Mouse (Mus musculus) midbrain, embryonic 10.5 days (tissue): ENCODE data around the gene Glod5. TPM values are rescaled to one million over a fixed set of nuclear protein-coding genes. Genes with fewer than 3 reads are reported as not detected.

Experiments
- DNase-seq: peaks from one replicate; pipeline ENCODE4 v3.0.0-alpha.2; 2017; ENCODE audit warnings: low spot score
- H3K27ac ChIP-seq: fragments of 300-500 bp; sonication (generic); replicated peaks from 2 replicates; pipeline ENCODE4 v1.5.1; 2016; ENCODE audit warnings: mild to moderate bottlenecking
- H3K27me3 ChIP-seq: fragments of 300-500 bp; sonication (generic); 2 replicates; pipeline ENCODE4 v1.6.1; 2016; ENCODE audit warnings: low read depth, mild to moderate bottlenecking; ENCODE audit not compliant: poor library complexity, severe bottlenecking
- H3K36me3 ChIP-seq: fragments of 300-500 bp; sonication (generic); 2 replicates; pipeline ENCODE4 v1.6.1; 2016; ENCODE audit warnings: mild to moderate bottlenecking, moderate library complexity
- H3K4me1 ChIP-seq: fragments of 300-500 bp; sonication (generic); 2 replicates; pipeline ENCODE4 v1.6.1; 2016
- H3K4me3 ChIP-seq: fragments of 300-500 bp; sonication (generic); 2 replicates; pipeline ENCODE4 v1.5.1; 2016; ENCODE audit warnings: mild to moderate bottlenecking, moderate library complexity
- H3K9me3 ChIP-seq: fragments of 300-500 bp; sonication (generic); replicated peaks from 2 replicates; pipeline ENCODE4 v1.6.1; 2016; ENCODE audit warnings: mild to moderate bottlenecking
- WGBS: fragments of 180-500 bp; shearing (Covaris S2); methylation state at CpG from one replicate; pipeline ENCODE4 v1.1.7; 2016; 5-methylcytosine and 5-hydroxymethylcytosine counted together
- polyA plus RNA-seq: library from polyadenylated mRNA; unstranded; fragments of >200 nt; fragmentation: Nextera tagmentation; extraction: Ambion mirVana; gene quantifications from 2 replicates; pipeline ENCODE4 v1.2.1, GENCODE M21; 2016

Gene Glod5
- polyA plus RNA-seq, 1 experiment from 2014 or later, result 0.54 TPM

DNA sequence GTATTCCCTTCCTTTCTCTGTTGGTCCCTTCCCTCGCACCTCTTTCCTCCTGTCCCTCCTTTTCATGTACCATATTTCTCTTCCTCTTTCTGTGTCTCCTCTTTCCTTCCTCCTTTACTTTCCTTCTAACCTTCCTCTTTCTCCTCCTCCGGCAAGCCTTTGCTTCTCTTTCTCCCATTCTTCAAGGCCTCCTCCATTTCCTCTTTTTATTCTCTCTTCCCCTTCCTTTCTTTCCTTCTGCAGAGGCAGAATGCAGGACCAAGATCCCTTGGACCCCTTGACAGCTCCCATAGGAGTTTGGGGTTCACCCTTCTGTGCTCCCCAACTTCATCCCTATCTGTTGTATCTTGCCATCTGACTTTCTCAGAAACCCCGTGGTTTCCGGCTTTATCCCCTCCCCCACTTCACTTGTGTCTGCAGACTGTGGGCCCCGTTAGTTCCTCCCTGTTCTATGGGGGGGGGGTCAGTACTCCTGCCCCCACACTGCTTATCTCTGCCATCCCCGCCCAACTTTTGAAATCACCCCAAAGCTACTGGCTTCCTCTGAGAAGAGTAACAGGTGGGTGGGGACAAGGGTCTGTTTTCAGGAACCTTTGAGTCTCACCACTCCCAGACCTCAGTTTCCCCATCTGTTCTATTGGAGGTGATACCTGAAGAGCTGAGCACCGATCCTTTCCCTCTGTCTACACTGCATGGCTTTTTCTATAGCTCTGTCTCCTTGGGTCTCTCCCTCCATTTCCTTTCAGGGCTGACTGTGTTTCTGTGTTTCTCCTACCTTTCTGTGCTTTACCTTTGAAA lies 54.3 kb downstream of the Glod5 start:
- Histone ChIP-seq H3K4me3 (no peak overlapping the region), H3K27me3 (no peaks in the 10 kb centered on the region), H3K27ac (no peak overlapping the region), H3K36me3 (no peaks in the 10 kb centered on the region), H3K9me3 (peaks cover 19% of the 10 kb centered on the region), H3K4me1 (no peaks in the 10 kb centered on the region)
- DNase-seq, result no peak
- WGBS, result 76% methylated on average over 7 of the region's 7 CpGs

DNA sequence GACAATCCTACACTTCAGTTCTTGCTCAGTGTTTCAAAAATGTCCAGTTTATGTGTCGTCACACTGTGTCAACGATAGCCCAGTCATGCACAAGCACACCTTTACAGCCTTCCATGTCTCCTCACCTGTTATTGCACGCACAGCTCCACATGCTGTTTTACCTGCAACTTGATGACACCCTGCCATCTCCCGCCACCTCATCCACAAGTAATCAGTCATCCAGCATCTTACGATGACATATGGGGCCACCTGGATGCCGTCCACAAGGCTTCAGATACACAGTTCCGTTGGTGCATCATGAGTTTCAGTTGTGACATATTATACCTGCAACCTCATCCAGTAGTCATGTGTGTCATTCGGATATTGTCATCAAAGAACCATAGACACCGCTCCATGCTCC lies 59.4 kb downstream of the Glod5 start:
- H3K36me3 ChIP-seq, result no peaks in the 10 kb centered on the region
- peaks cover 11% of the 10 kb centered on the region; the same call in 1 of the 2 replicates for H3K9me3 ChIP-seq
- H3K4me1 ChIP-seq, result no peaks in the 10 kb centered on the region
- 93% methylated on average over 9 of the region's 9 CpGs for WGBS
- no peak overlapping the region for H3K27ac ChIP-seq
- H3K27me3 ChIP-seq, result no peaks in the 10 kb centered on the region
- no peak overlapping the region for H3K4me3 ChIP-seq
- DNase-seq, result no peak

Other genes starting within 250 kb of the Glod5 start
- 47.3 and 58.8 TPM in 2 replicates for gene Gripap1, start 228.7 kb downstream of the Glod5 start, polyA plus RNA-seq
- gene Kcnd1, start 196.2 kb downstream of the Glod5 start, polyA plus RNA-seq, result 0.59 and 1.1 TPM in 2 replicates
- gene Otud5, start 177.1 kb downstream of the Glod5 start, polyA plus RNA-seq, result 40.7 and 45.1 TPM in 2 replicates
- gene Pim2, start 140.2 kb downstream of the Glod5 start, polyA plus RNA-seq, result 14.0 and 16.5 TPM in 2 replicates
- gene Slc35a2, start 134.5 kb downstream of the Glod5 start, polyA plus RNA-seq, result 28.3 and 31.4 TPM in 2 replicates
- 132 and 146 TPM in 2 replicates for gene Pqbp1, start 119.2 kb downstream of the Glod5 start, polyA plus RNA-seq
- gene Timm17b, start 119.1 kb downstream of the Glod5 start, polyA plus RNA-seq, result 193 and 203 TPM in 2 replicates
- not detected in 2 replicates for gene Gm10491, start 110.7 kb downstream of the Glod5 start, polyA plus RNA-seq
- not detected in 2 replicates for gene Gm10490, start 109.0 kb downstream of the Glod5 start, polyA plus RNA-seq
- gene Pcsk1n, start 98.7 kb downstream of the Glod5 start, polyA plus RNA-seq, result 13.3 and 26.7 TPM in 2 replicates
- 0.19 TPM in 1 of 2 replicates, not detected in the other for gene Eras, start 89.9 kb downstream of the Glod5 start, polyA plus RNA-seq
- 71.7 and 85.0 TPM in 2 replicates for gene Hdac6, start 70.6 kb downstream of the Glod5 start, polyA plus RNA-seq
- gene Gata1, start 40.4 kb downstream of the Glod5 start, polyA plus RNA-seq, result 5.4 and 7.8 TPM in 2 replicates
- 95.8 and 99.4 TPM in 2 replicates for gene Suv39h1, start 56.3 kb upstream of the Glod5 start, polyA plus RNA-seq
- gene Was, start 72.0 kb upstream of the Glod5 start, polyA plus RNA-seq, result 0.17 and 0.31 TPM in 2 replicates
- 22.8 and 32.2 TPM in 2 replicates for gene Wdr13, start 114.4 kb upstream of the Glod5 start, polyA plus RNA-seq
- 397 and 409 TPM in 2 replicates for gene Rbm3, start 127.4 kb upstream of the Glod5 start, polyA plus RNA-seq
- gene Tbc1d25, start 157.7 kb upstream of the Glod5 start, polyA plus RNA-seq, result 8.7 and 11.2 TPM in 2 replicates
- 35.1 TPM in 2 replicates for gene Ebp, start 175.0 kb upstream of the Glod5 start, polyA plus RNA-seq
- 12.2 and 17.2 TPM in 2 replicates for gene Porcn, start 188.0 kb upstream of the Glod5 start, polyA plus RNA-seq
- 44.2 and 45.7 TPM in 2 replicates for gene Ftsj1, start 233.9 kb upstream of the Glod5 start, polyA plus RNA-seq